Mouse (Mus musculus) MEL-GATA-1-ER (cell line): Measurements from ENCODE around the gene Xntrpc.

Source experiments
- DNase-seq: peaks from one replicate; pipeline ENCODE4 v3.0.0-alpha.2; 2012; ENCODE audit warnings: low read depth; ENCODE audit errors: extremely low read depth

Gene Xntrpc

DNA sequence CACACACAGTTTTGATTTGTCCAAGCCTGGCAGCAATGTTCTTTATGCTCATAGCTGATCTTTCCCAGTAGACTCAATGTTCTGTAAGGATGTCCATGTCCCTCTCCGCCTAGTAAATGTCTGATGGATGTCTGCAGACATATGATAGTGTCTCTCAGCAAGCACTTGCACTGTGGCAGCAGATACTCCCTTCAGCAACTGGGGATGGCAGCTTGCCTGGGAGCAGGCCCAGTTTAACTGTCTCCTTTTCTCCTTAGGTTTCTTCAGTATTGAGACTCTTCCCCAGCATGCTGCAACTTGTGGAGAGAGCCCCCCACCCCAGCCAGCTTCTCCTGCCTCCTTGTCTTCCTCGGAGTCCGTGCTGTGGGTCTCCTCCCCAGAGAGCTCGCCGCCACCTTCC lies 16.3 kb downstream of the Xntrpc start:
- no peak for DNase-seq

DNA sequence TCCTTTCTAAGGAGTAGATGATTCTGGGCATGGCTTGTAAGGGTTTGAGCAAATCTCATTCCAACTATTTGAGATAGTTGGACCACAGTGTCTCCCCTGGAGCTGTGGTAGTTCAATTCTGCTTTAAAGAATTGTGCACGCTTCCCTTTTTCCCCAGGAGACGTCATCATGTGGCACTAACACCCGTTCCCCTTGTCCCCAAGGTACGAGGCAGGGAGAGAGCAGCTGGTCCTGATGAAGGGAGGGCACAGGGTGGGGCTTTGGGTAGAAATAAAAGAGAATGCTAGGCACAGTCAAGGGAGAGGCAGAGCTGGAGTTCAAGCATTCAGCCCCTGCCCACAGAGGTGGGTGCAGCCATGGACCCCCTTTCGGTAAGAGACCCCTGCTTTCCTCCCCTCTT lies 17.3 kb downstream of the Xntrpc start, which contains the start of gene Trpc2:
Gene Trpc2 (plus strand): TSS at position 301 of the 400 bp plus-strand sequence.
- DNase-seq: no peak

DNA sequence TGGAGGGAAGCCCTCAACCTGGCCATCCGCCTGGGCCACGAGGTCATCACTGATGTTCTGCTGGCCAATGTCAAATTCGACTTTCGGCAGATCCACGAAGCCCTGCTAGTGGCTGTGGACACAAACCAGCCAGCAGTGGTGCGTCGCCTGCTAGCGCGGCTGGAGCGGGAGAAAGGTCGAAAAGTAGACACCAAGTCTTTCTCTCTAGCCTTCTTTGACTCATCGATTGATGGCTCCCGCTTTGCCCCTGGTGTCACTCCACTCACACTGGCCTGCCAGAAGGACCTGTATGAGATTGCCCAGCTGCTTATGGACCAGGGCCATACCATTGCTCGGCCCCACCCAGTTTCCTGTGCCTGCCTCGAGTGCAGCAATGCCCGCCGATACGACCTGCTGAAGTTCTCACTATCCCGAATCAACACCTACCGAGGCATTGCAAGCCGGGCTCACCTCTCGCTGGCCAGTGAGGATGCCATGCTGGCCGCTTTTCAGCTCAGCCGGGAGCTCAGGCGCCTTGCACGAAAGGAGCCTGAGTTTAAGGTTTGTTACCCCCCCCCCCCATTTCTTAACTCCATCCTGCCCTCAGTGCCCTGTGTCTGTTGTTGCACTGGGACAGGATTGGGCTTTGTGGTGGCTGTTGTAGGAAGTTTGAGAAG lies 18.7 kb downstream of the Xntrpc start:
- no peak for DNase-seq

DNA sequence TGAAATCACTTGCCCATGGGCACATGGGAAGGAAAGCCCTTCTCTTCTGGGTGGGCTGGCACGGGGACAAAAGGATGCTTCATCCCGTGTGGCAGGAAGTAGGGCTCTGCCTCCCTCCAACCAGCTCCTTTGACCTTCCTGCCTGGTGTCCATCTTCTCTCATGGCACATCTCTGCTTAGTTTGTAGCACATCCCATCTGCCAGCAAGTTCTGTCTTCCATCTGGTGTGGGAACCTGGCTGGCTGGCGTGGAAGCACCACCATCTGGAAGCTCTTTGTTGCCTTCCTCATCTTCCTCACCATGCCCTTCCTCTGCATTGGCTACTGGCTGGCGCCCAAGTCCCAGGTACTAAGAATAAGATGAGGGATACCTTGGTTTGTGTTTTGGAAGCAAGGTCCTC lies 21.8 kb downstream of the Xntrpc start:
- DNase-seq: no peak

DNA sequence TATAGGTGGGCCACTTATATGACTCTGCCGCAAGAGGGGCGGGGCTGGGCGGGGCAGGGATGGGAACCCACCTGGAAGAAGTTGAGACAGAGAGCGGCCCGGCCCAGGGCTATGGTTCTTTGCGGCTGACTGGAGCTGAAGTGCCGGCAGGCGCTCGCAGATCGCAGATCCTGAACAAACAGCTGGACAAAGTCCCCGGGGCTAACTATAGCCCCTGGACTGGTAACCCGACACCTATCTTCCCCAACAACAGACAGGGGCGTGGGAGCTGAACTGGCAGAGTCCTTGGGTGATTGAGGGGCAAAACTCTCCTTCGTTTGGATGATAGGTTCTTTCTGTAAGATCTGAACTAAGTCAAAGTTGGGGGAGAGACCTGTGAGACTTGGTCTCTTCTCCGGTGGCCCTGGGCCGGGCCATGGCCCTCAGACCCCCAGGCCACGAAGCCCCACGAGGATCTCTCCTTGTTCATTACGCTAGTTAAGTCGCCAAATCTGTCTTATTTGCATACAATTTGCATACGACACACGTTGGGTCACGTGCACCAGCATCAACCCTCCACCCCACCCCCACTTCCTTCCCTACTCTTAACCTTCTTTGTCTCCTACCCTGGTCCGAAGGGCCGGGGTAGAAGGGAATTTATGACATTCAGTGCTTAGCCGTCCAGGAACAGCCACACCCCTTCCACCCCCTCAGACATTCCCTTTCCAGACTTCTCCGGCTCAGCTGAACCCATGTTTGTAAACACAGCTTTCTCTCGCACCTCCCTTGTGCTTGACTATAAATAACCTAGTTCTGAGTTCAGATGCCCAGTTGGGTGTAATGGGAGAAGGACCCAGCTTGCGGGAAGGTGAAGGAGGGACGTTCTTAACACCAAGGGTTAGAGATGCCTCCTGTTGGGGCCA lies 34.5 kb downstream of the Xntrpc start:
- no peak for DNase-seq

DNA sequence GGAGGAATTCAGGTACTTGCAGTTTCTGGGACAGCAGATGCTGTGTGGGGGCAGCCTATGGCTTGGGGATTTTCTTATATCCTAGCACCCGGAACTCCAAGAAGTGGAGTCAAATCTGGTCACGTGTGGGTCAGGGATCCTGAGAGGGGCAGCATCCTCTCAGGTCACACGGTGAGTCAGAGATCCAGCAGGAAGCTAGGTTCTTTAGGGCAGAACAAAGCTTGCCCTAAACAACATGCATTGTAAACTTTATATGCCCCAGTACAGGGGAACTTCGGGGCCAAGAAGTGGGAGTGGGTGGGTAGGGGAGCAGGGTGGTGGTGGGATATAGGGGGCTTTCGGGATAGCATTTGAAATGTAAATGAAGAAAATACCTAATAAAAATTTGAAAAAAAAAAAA lies 35.4 kb downstream of the Xntrpc start:
- DNase-seq: no peak

DNA sequence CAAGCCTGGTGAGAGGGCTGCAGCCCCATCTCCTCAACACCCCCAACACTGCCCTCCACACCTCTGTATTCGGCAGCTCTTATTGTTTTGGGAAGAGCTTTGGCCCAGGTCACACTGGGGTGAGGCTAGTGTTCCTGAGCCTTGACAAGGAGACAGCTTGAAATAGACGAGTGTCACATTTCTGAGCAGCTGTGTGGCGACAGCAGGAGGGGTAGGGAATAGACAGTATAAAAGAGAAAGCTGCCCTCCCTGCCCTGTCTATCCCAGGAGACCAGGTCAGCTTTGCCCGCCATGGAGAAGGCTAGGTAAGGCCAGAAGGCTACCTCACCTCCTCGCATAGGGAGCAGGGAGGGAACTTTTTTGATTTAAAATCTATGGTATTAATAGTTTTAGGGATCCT lies 36.0 kb downstream of the Xntrpc start, which contains the start of gene Art1:
Gene Art1 (plus strand): TSS at position 257 of the 400 bp plus-strand sequence.
- DNase-seq: no peak

DNA sequence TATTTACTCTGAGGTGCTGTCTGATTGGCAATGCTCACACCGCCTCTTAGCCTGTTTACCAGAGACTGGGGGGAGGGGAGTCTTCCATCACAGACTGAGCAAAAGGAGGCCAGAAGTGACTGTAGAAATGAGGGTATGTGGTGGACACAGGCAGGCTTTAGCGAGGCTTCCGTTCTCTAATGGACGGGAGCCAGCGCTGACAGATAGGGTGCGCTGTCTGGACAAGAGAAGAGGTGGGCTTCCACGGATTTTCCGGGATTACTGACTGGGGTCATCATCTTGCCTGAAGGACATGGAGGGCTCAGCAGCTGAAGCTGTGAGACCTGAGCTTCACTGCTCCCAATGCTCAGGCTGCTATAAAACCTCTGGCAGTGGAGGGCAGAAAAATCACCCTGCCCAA lies 36.7 kb downstream of the Xntrpc start:
- no peak for DNase-seq

DNA sequence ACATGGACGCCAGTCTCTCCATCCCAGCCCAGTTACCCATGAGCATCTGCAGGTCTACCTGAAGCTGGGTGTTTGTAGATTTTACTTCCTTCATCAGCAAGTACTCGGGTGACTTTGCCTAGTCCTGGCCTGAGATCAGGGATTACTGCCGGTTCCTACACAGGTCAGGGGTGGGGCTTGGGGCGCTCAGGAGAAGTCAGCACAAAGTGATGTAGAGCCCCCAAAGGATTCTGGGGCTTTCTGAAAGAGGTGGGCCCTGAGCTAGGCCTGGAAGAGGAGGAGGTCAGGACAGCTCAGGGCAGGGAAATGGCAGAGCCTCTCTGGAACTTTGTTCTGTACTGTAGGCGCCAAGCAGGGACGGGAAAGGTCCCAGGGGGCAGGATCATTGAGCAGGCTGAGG lies 37.2 kb downstream of the Xntrpc start:
- DNase-seq: no peak

DNA sequence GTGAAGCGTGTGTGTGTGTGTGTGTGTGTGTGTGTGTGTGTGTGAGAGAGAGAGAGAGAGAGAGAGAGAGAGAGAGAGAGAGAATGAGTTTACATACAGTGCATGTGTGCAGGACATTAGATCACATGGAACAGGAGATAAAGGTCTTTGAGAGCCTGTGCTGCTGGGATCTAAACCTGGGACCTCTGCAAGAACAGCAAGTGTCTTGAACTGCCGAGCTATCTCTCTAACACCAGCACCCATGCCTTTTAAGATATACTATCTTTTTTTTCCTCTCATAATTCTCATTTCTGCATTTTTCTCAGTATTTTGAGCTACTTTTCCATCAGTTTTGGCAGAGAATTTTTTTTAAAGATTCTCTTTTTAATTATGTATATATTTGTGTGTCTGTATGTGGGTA lies 38.0 kb downstream of the Xntrpc start:
- no peak for DNase-seq

DNA sequence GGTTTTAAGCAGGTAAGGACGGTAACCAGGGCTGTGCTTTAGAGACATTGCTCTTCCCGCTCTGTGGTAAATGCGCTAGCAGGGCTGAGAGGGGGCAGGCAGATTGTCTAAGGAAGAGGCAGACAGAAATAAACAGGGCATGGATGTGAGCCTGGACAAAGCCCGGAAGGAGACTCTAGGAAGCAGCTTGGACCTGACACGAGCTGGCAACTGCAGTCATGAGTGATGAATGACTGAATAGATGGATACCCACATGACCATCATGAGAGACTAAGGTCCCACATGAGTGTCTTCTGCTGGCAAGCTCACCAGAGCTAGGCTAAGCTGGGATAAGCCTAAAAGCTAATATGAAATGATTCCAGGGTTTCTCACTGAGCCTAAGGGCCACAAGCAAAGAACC lies 38.6 kb downstream of the Xntrpc start:
- DNase-seq: no peak

DNA sequence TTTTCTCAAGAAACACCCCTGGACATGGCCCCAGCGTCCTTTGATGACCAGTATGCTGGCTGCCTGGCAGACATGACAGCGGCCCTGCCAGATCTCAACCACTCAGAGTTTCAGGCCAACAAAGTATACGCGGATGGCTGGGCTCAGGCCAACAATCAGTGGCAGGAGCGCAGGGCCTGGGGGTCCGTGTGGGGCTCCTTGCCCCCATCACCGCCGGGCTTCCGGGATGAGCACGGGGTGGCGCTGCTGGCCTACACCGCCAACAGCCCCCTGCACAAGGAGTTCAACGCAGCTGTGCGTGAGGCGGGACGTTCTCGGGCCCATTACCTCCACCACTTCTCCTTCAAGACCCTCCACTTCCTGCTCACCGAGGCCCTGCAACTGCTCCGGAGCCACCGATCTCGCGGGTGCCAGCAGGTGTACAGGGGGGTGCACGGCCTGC lies 41.2 kb downstream of the Xntrpc start:
- no peak for DNase-seq

DNA sequence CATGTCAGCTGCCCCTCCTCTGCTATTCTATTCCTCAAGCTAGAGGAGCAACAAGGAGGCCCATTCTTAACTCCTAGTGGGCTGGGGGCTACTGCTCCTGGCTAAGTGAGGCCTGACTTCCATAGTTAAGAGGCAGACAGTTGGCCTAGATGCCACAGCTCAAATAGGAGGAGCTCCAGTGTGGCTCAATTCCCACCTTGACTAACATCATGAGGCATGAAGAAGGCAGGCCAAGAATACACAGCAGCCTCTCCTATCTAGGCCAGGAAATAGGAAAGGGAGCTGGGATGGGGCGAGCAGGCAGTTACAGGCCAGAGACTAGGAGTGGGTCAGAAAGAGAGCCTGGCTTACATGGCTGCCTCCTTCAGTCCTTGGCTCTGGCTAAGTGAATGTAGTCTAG lies 42.7 kb downstream of the Xntrpc start:
- no peak for DNase-seq

DNA sequence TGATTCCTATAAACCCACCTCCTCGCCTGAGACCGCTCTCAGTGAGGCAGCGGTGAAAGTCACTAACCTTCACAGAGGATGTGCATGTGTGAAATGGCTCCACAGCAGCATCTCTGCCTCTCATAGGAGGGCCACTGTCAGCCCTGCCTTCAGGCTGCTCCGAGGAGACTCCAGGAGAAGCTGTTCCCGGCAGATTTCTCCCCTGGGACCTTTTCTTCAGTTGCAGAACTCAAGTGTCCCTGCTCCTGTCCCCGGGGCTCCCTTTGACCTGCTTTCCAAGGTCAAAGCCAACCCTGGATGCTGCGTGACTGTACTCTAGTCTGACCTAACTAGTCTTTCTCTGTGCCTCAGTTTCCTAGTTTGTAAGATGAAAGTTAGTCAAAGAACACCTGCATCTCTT lies 43.7 kb downstream of the Xntrpc start, which contains the start of gene Art5:
Gene Art5 (minus strand): TSS at position 319 of the 400 bp plus-strand sequence.
- no peak for DNase-seq

DNA sequence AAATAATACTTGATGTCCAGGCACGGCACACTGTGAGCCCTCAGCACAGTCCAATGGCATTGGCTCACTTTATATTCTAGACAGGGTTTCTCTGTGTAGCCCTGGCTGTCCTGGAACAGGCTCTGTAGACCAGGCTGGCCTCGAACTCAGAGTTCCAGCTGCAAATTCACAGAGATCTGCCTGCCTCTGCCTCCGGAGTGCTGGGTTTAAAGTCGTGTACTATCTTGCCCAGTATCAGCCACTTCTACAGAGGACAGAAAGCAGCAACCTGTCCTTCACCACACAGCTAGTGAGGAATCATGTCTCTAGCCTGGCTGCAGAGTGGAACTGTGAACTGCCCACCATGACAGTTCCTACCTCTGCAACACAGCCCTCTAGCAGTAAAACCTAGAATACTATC lies 44.2 kb downstream of the Xntrpc start:
- DNase-seq: no peak

DNA sequence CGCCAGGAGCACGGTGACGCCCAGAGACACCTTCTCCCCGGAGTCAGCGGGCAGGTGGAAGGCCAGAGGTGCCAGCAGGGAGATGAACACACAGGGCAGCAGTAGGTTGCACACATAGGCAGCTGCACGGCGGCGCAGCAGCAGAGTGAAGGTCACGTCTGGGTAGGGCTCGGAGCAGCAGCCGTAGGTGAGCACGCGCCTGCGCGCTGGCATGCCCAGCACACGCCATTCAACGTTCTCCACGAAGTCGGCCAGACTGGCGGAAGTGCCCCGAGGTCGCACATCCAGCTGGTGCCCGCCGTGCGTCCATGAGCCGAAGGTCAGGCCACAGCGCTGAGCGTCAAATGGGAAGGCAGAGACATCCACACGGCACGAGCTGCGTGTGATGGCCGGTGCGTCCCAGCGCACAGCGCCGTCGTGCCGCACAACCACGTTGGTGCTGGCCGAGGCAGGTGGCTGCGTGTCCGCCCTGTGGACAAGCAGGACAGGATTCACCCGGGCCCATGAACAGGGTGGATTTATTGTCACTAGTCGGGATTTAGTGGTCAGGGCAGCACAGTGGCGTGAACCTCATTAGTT lies 47.7 kb downstream of the Xntrpc start:
- no peak for DNase-seq

DNA sequence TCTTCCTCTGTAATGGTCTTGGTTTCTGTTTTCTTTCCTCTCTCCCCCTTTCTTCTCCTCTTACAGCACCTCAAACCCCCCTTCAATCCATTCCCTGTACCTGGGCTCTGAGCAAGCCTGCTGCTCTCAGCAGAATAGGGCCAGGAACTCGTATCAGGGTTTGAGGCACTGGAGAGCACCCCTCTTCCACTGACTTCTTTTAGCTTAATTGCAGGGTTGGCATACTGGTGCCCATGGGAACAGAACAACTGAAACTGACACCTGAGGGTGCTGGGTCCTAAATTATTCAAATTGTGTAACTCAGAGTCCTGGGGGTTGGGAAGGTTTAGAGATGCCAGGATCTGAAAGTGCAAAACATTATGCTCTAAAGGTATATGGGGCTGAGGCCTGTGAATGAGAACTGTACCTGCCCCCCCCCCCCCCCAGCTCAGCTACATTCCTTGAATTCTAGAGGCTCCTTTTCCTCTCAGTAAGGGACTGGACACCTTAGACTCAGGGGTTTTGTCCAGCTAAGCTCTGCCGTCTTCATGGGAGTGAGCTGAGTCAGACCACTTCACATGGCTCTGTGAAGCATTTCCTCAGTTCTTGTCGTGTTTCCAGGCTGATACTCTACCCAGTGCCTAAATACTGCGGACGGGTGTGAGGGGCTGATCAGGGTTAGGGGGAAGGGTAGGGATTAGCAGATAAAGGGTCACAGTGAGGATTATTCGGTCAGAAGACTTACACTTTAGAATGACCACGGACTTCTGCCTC lies 51.2 kb downstream of the Xntrpc start, which contains the start of gene Chrna10:
Gene Chrna10 (minus strand): TSS at position 250 of the 753 bp plus-strand sequence.
- DNase-seq: no peak

DNA sequence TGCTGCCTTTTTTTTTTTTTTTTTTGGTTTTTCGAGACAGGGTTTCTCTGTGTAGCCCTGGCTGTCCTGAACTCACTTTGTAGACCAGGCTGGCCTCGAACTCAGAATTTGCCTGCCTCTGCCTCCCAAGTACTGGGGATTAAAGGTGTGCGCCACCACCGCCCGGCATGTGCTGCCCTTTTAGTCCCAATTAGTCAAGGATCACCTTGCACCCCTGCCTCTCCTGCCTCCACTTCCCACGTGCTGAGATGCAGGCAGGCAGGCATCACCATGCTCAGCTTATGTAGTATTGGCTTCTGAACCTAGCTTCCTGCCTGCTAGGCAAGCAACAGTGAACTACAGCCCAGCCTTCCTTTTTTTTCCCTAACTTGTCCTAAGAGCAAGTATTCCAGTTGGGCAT lies 51.9 kb downstream of the Xntrpc start:
- DNase-seq: no peak

DNA sequence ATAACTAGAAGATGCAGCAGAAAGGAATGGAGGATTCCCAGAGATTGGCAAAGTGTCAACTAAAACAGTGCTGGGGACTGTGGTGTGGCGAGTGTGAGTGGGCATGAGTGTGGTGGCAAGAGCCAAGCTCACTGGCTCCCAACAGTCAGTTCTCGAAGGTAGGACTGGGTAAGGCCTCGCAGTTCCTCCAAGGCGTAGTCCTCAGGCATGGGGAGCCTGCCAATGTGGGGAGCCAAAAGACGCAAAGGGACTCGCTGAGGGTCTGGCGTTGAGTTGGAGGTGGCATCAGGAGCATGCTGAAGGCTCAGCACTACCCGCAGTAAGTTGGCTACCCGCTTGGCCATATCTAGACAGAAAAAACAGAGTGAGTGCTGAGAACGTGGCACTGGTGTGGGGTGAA lies 54.8 kb downstream of the Xntrpc start:
- no peak for DNase-seq

DNA sequence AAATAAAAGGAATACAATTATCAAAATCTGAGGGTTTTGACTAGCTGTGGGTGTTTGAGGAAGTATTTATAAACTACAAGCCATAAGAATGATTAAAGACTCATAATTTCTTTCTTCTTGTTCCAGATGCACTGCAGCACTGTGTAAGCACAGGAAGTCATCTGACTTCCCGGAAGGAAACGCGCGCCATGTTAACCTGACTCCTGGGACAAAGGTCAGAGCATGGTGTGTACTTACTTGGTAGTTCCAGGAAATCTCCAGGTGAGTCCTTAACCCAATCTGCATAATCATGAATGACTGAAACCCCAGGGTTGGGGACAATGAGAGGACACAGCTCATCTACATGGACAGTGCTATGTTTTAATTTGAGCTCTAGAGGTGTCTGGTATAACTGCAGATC lies 66.9 kb downstream of the Xntrpc start:
- no peak for DNase-seq

DNA sequence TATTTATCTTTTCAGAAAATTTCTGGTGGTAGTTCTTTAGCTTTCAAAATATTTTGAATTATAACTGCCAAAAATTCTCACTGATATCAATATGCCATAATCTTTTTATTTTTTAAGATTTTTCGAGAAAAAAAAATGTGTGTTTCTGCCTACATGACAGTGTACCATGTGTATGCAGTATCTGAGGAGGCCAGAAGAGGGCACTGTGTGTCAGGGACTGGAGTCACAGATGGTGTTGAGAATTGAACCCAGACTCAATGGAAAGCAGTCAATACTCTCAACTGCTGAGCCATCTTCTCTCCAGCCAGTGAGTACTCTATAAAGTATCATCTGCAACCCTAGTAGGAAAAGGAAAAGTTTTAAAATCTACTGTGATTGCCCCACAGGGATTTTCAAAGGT lies 72.0 kb downstream of the Xntrpc start:
- DNase-seq: peak; percentile 18
